Mouse (Mus musculus) adipose tissue, adult 10 weeks (tissue): Measurements from ENCODE around the gene Pla2g2c. TPM values are rescaled to one million over a fixed set of nuclear protein-coding genes. Genes with fewer than 3 reads are reported as not detected.

Experiments used
- polyA plus RNA-seq: library from polyadenylated mRNA; stranded (reverse); fragments of 350-450 nt; fragmentation: Illumina TruSeq; extraction: RNeasy Lipid Tissue Mini Kit (QIAGEN cat#74804); gene quantifications from one replicate; pipeline ENCODE4 v1.2.3, GENCODE M21; 2014; ENCODE audit warnings: low read depth, low replicate concordance

Gene Pla2g2c
- 2.9 TPM for polyA plus RNA-seq

DNA sequence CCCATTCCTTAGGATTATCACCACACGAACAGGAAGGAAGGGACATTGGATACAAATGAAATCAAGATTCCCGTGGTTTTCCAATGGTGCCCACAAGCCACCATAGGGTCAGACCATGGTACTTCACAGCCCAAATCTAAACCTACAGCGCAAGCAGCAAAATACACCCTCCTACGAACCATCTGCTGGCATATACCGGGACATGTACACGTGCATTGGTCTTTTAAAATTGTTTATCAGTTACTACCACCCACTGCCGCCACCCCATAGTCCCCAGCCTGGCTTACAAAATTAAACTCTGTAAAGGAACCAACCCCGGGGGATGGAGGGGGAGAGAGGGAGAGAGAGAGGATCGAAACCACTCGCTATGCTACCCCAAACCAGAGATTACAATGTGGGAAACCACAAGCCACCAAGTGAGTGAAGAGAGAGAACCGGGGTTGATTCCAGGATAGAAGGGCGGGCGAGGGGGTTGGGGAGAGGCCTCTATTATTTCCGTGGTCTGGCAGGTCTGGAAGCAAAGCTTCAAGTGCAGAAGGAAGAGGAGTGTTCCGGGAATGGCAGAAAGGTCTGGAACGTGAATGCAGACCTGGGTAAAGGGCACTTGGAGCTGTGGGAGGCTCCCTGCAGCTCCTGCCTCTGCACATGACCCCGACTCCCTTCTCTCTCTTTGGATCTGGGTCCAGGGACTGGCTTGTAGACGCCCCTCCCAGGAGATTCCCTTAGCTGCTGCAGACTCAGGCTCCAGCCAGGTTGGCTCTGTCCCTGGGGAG is at the start of gene Pla2g2c:
Pla2g2c (plus strand) TSS at position 439 of the 773 bp plus-strand sequence.

DNA sequence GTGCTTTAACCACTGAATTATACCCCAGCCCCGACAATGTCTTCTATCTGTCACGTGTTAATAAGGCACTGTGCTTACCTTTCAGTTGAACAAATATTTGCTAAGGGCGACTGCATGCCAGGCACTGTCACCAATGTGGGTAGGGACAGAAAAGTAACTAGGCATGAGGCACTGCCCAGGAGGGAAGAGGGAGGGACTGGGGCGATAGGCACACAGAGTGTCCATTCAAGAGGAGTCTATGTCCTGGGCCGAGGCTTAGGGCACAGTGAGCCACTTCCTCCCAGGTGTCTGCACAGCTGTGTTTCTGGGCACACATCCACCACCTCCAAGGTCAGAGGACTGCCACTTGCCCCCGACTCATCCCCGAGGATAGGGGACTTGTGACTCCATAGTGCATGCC is 12.4 kb downstream of the Pla2g2c start, which contains the start of gene Ubxn10:
Ubxn10 (minus strand) TSS at position 137 of the 400 bp plus-strand sequence.

DNA sequence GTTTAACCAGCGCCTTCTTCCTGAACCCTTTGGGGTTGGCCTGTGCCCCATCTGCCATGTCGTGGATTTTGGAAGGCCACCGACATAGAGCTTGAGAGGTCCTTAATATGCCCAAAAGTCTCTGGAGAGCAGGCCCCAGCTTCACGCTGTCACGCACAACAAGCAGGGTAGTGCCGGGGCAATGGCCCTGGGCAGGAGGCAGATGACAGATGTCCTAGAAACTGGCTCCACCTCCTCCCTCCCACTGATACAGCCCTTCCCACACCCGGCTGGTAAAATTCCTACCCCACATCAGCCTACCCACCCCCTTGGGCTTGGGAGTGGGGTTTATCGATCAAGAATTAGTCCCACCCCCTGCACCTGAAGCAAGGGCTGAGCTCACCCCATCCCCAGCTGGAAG is 32.8 kb downstream of the Pla2g2c start, which contains the start of gene Pla2g2f:
Pla2g2f (minus strand) TSS at position 211 of the 400 bp plus-strand sequence.

DNA sequence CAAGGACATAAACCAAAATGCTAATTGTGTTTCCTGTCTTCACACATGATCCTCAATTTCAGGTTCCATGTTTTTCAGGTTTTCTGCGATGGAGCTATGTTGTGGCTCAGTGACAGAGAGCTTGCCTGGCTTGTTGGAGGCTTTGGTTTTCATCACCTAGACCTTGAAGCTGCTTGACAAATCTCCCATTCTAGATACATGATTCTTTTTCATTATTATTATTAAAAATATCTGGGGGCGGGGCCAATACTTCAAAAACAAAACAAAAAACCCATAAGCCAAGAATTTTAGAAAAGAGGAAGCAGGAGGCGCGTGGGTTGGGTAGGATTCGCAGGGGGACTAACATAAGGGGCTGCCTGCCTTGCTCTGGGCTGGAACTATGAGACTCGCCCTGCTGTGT is 50.8 kb downstream of the Pla2g2c start, which contains the start of gene Pla2g2d:
Pla2g2d (plus strand) TSS at position 301 of the 400 bp plus-strand sequence.

Other genes starting within 250 kb of the Pla2g2c start
- 0.77 TPM for gene Vwa5b1, start 88.9 kb upstream of the Pla2g2c start, polyA plus RNA-seq
- gene Ubxn10, start 12.4 kb downstream of the Pla2g2c start, polyA plus RNA-seq, result 9.7 TPM
- not detected for gene Pla2g2f, start 32.8 kb downstream of the Pla2g2c start, polyA plus RNA-seq
- 8.3 TPM for gene Pla2g2d, start 50.9 kb downstream of the Pla2g2c start, polyA plus RNA-seq
- gene Pla2g5, start 138.7 kb downstream of the Pla2g2c start, polyA plus RNA-seq, result 61.9 TPM
- gene Gm13030, start 149.2 kb downstream of the Pla2g2c start, polyA plus RNA-seq, result not detected
- 3.4 TPM for gene Pla2g2e, start 153.2 kb downstream of the Pla2g2c start, polyA plus RNA-seq
- gene Otud3, start 189.2 kb downstream of the Pla2g2c start, polyA plus RNA-seq, result 12.3 TPM
- gene Rnf186, start 242.3 kb downstream of the Pla2g2c start, polyA plus RNA-seq, result 35.7 TPM
- gene Tmco4, start 248.1 kb downstream of the Pla2g2c start, polyA plus RNA-seq, result 17.2 TPM